Mouse (Mus musculus) MEL (cell line): Measurements from ENCODE around the gene Hook2.

ENCODE experiments used
- CTCF ChIP-seq, 3 experiments: IDR thresholded peaks in 2 of 3; conservative IDR thresholded peaks in 1 of 3; 2 replicates each; pipeline ENCODE4 v1.5.1; 2011 to 2012; ENCODE audit warnings: low read length in 3 of 3, low read depth in 2 of 3, mild to moderate bottlenecking in 2 of 3, improper control_type of control experiment in 1 of 3, inconsistent platforms in 1 of 3, mixed read lengths in 1 of 3, moderate library complexity in 1 of 3; ENCODE audit not compliant: control insufficient read depth in 1 of 3, insufficient read depth in 1 of 3, poor library complexity in 1 of 3, severe bottlenecking in 1 of 3
- E2F4 ChIP-seq: IDR thresholded peaks from 2 replicates; pipeline ENCODE4 v1.6.1; 2011; ENCODE audit warnings: low read depth, low read length, improper control_type of control experiment, borderline replicate concordance
- ELF1 ChIP-seq: IDR thresholded peaks from 2 replicates; pipeline ENCODE4 v1.6.1; 2014; ENCODE audit warnings: low read depth, mild to moderate bottlenecking, inconsistent platforms, low read length, improper control_type of control experiment, moderate library complexity
- GATA1 ChIP-seq: IDR thresholded peaks from 2 replicates; pipeline ENCODE4 v1.6.1; 2011; ENCODE audit warnings: low read depth, low read length, improper control_type of control experiment
- MAX ChIP-seq: IDR thresholded peaks from 2 replicates; pipeline ENCODE4 v1.6.1; 2011; ENCODE audit warnings: low read length, improper control_type of control experiment
- MAZ ChIP-seq: IDR thresholded peaks from 2 replicates; pipeline ENCODE4 v1.6.1; 2012; ENCODE audit warnings: low read depth, mild to moderate bottlenecking, inconsistent platforms, low read length, improper control_type of control experiment
- NRF1 ChIP-seq: IDR thresholded peaks from 2 replicates; pipeline ENCODE4 v1.6.1; 2014; ENCODE audit warnings: low read depth, mild to moderate bottlenecking, inconsistent platforms, low read length, improper control_type of control experiment, moderate library complexity; ENCODE audit not compliant: poor library complexity, insufficient read depth, severe bottlenecking
- POLR2A ChIP-seq, 2 experiments: IDR thresholded peaks; 2 replicates each; pipeline ENCODE4 v1.6.1; 2011 to 2012; ENCODE audit warnings: low read length in 2 of 2, mild to moderate bottlenecking in 2 of 2, control low read depth in 1 of 2, improper control_type of control experiment in 1 of 2, low read depth in 1 of 2, moderate library complexity in 1 of 2; ENCODE audit not compliant: control insufficient read depth in 1 of 2, insufficient read depth in 1 of 2, poor library complexity in 1 of 2
- RCOR1 ChIP-seq: IDR thresholded peaks from 2 replicates; pipeline ENCODE4 v1.6.1; 2012; ENCODE audit warnings: low read depth, mild to moderate bottlenecking, inconsistent platforms, low read length, improper control_type of control experiment
- SIN3A ChIP-seq: IDR thresholded peaks from 2 replicates; pipeline ENCODE4 v1.6.1; 2012; ENCODE audit warnings: low read length, improper control_type of control experiment, inconsistent platforms
- TCF12 ChIP-seq: IDR thresholded peaks from 2 replicates; pipeline ENCODE4 v1.6.1; 2014; ENCODE audit warnings: low read depth, mild to moderate bottlenecking, inconsistent platforms, low read length, improper control_type of control experiment, moderate library complexity
- USF1 ChIP-seq: IDR thresholded peaks from 2 replicates; pipeline ENCODE4 v1.6.1; 2014; ENCODE audit warnings: low read depth, mild to moderate bottlenecking, inconsistent platforms, low read length, improper control_type of control experiment, moderate library complexity

GRCm38 (mm10) chr8:84989311-84989731 lies 1.1 kb upstream of the Hook2 start:
- TF ChIP-seq CTCF (IDR thresholded peaks at IDR 0.05 in 2 of 3, conservative IDR thresholded peaks at IDR 0.05 in 1 of 3; ENCODE audit: control insufficient read depth in 1 of 3, insufficient read depth in 1 of 3, low read depth in 2 of 3, low read length in 3 of 3, poor library complexity in 1 of 3, severe bottlenecking in 1 of 3): no peak
- TF ChIP-seq TCF12: no peak
- no peak for TF ChIP-seq GATA1
- TF ChIP-seq POLR2A (IDR thresholded peaks at IDR 0.05; ENCODE audit: control insufficient read depth in 1 of 2, insufficient read depth in 1 of 2, low read depth in 1 of 2, low read length in 2 of 2, poor library complexity in 1 of 2): no peak
- no peak for TF ChIP-seq USF1
- no peak for TF ChIP-seq MAX
- TF ChIP-seq MAZ: no peak
- no peak for TF ChIP-seq SIN3A
- no peak for TF ChIP-seq ELF1
- TF ChIP-seq RCOR1: no peak
- TF ChIP-seq NRF1: no peak
- TF ChIP-seq E2F4: no peak
